Mouse (Mus musculus) small intestine, adult 2 months (tissue): Measurements from ENCODE around the gene Apoa1.

Source experiments
- CTCF ChIP-seq: fragments of 200-500 bp; IDR thresholded peaks from 2 replicates; pipeline ENCODE4 v1.5.1; 2012; ENCODE audit warnings: low read depth, mild to moderate bottlenecking, control low read depth, inconsistent platforms, low read length, moderate library complexity, mixed read lengths; ENCODE audit not compliant: insufficient replicate concordance, insufficient read length; ENCODE audit errors: extremely low read depth
- POLR2A ChIP-seq: fragments of 200-500 bp; IDR thresholded peaks from 2 replicates; pipeline ENCODE4 v1.6.1; 2012; ENCODE audit warnings: low read depth, mild to moderate bottlenecking, control low read depth, inconsistent platforms, low read length, moderate library complexity

DNA sequence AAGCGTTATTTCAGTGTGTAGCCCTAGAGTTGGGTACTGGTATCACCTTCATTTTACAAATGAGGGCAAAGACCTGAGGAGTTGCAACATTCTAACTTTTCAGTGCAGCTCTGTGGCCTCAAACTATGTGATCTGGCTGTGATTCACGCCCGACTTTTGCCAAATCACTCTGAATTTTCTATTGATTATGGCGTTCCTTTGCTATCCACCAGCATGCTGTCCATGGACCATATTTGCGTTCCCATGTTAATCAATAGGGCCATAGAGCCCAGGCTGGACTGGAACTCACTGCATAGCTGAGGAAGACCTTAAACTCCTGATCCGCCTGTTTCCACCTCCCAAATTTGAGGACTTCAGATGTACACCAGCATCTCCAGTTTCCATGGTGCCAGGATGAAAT, 30.7 kb downstream of the Apoa1 start:
- TF ChIP-seq CTCF: no peak
- no peak for TF ChIP-seq POLR2A
